Mouse (Mus musculus): ENCODE data around the gene Gm3233.
"Not testable (repeated sequence)": the region's sequence is repeated elsewhere in the genome, so short reads cannot be mapped to it uniquely, and the experiment has no call there.

DNA sequence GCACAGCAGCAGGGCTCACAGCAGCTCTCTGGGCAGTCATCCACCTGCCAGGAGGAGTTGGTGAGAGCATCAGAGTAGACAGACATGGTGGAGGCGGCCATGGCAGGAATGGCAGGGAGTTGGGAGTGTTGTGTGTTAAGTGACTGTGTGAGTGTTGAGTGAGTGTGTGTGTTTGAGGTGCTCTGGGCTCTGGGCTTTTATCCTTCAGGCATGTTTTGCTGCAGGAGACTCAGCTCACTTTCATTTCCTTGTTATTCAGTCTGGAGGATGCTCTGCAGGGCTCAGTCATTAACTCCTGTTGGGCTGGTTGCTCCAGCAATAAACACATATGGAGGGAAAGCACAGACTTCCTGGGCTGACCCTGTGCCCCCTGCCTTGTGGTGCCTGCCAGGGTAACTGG is 23.0 kb upstream of the Gm3233 start, which contains the start of gene Gm3250:
- TF ChIP-seq CTCF (conservative IDR thresholded peaks at IDR 0.05 in 1 of 2, IDR thresholded peaks at IDR 0.05 in 1 of 2; ENCODE audit: low read depth in 2 of 2, low read length in 2 of 2); EP300 (IDR thresholded peaks at IDR 0.05; ENCODE audit: low read length); MXI1 (IDR thresholded peaks at IDR 0.05; ENCODE audit: low read depth, low read length); MYC (IDR thresholded peaks at IDR 0.05; ENCODE audit: low read depth, low read length); POLR2A (IDR thresholded peaks at IDR 0.05; ENCODE audit: low read depth, low read length); ZMIZ1 (IDR thresholded peaks at IDR 0.05; ENCODE audit: low read depth, low read length); POLR2AphosphoS2 (IDR thresholded peaks at IDR 0.05; ENCODE audit: low read depth, low read length); ZC3H11A (IDR thresholded peaks at IDR 0.05; ENCODE audit: low read depth, low read length); SMC3 (IDR thresholded peaks at IDR 0.05; ENCODE audit: low read depth, low read length); TBP (conservative IDR thresholded peaks at IDR 0.05; ENCODE audit: low read depth, low read length); GABPA (IDR thresholded peaks at IDR 0.05; ENCODE audit: insufficient replicate concordance, low read depth, low read length); MAX (IDR thresholded peaks at IDR 0.05; ENCODE audit: low read length): not testable (repeated sequence)
